Mouse (Mus musculus) right cerebral cortex, postnatal 10 days (tissue): ENCODE measurements around the gene Slc48a1.

Source experiments
- DNase-seq, 2 experiments: peaks; one replicate each; pipeline ENCODE4 v3.0.0; 2021; ENCODE audit warnings: low spot score in 2 of 2

Gene Slc48a1

GRCm38 (mm10) chr15:97778311-97779098 is at the start of gene Slc48a1:
Gene Slc48a1 (plus strand): TSS chr15:97778520.
- no peak for DNase-seq

GRCm38 (mm10) chr15:97728804-97729203 is 49.5 kb upstream of the Slc48a1 start:
- DNase-seq = peak; percentile 75 to 82

- DNase-seq = no peak
Measured at GRCm38 (mm10) chr15:97730365-97730764, 48.0 kb upstream of the Slc48a1 start.

- DNase-seq = no peak
Measured at GRCm38 (mm10) chr15:97731111-97731510, 47.2 kb upstream of the Slc48a1 start, which contains the start of gene Endou. Gene Endou (minus strand): TSS chr15:97731339.

- no peak for DNase-seq
Measured at GRCm38 (mm10) chr15:97731988-97732387, 46.3 kb upstream of the Slc48a1 start.

GRCm38 (mm10) chr15:97738923-97739322 is 39.4 kb upstream of the Slc48a1 start:
- DNase-seq = no peak

- no peak for DNase-seq
Measured at GRCm38 (mm10) chr15:97740283-97740732, 38.0 kb upstream of the Slc48a1 start.

GRCm38 (mm10) chr15:97741662-97742061 is 36.7 kb upstream of the Slc48a1 start:
- DNase-seq = no peak

- no peak for DNase-seq
Measured at GRCm38 (mm10) chr15:97742074-97742473, 36.2 kb upstream of the Slc48a1 start.

- no peak for DNase-seq
Measured at GRCm38 (mm10) chr15:97742600-97742999, 35.7 kb upstream of the Slc48a1 start.

- no peak for DNase-seq
Measured at GRCm38 (mm10) chr15:97743210-97743609, 35.1 kb upstream of the Slc48a1 start.

- no peak for DNase-seq
Measured at GRCm38 (mm10) chr15:97743961-97744525, 34.3 kb upstream of the Slc48a1 start.

- no peak for DNase-seq
Measured at GRCm38 (mm10) chr15:97744930-97745329, 33.4 kb upstream of the Slc48a1 start.

GRCm38 (mm10) chr15:97745331-97745730 is 33.0 kb upstream of the Slc48a1 start:
- peak; percentile 65 to 66 for DNase-seq

GRCm38 (mm10) chr15:97746278-97746677 is 32.0 kb upstream of the Slc48a1 start:
- no peak for DNase-seq

GRCm38 (mm10) chr15:97746748-97747147 is 31.6 kb upstream of the Slc48a1 start:
- DNase-seq = no peak

GRCm38 (mm10) chr15:97747486-97747885 is 30.8 kb upstream of the Slc48a1 start:
- no peak for DNase-seq

GRCm38 (mm10) chr15:97748309-97748708 is 30.0 kb upstream of the Slc48a1 start:
- DNase-seq = no peak

GRCm38 (mm10) chr15:97748964-97749363 is 29.4 kb upstream of the Slc48a1 start:
- DNase-seq = no peak

- DNase-seq = no peak
Measured at GRCm38 (mm10) chr15:97749397-97749796, 28.9 kb upstream of the Slc48a1 start.

GRCm38 (mm10) chr15:97749841-97750240 is 28.5 kb upstream of the Slc48a1 start:
- no peak for DNase-seq

- peak; percentile 95 for DNase-seq
Measured at GRCm38 (mm10) chr15:97750697-97751096, 27.6 kb upstream of the Slc48a1 start.

GRCm38 (mm10) chr15:97751676-97752075 is 26.6 kb upstream of the Slc48a1 start:
- no peak for DNase-seq
